Mouse (Mus musculus) heart, embryonic 12.5 days (tissue): ENCODE measurements at regions not wholly inside any gene's neighbourhood (a gene's known extent, or its start where the extent isn't known, plus 50 kb on each side); places are given as distances from the start of the nearest gene placed in this dataset.

Source experiments
- ATAC-seq: fragments of 200-750 bp; cut with Nextera tagmentation; 2 replicates; pipeline ENCODE4 v1.8.0; 2017; ENCODE audit warnings: moderate TSS enrichment, moderate library complexity; ENCODE audit not compliant: insufficient number of reproducible peaks, low FRiP score
- H3K27ac ChIP-seq: fragments of 300-500 bp; sonication (generic); 2 replicates; pipeline ENCODE4 v1.5.1; 2016; ENCODE audit warnings: mild to moderate bottlenecking, moderate library complexity; ENCODE audit not compliant: poor library complexity, severe bottlenecking
- H3K27me3 ChIP-seq: fragments of 300-500 bp; sonication (generic); replicated peaks from 2 replicates; pipeline ENCODE4 v1.6.1; 2016; ENCODE audit warnings: mild to moderate bottlenecking, moderate library complexity
- H3K36me3 ChIP-seq: fragments of 300-500 bp; sonication (generic); 2 replicates; pipeline ENCODE4 v1.6.1; 2016; ENCODE audit warnings: mild to moderate bottlenecking, moderate library complexity
- H3K4me1 ChIP-seq: fragments of 300-500 bp; sonication (generic); replicated peaks from 2 replicates; pipeline ENCODE4 v1.6.1; 2016; ENCODE audit warnings: mild to moderate bottlenecking
- H3K4me2 ChIP-seq: fragments of 300-500 bp; sonication (generic); 2 replicates; pipeline ENCODE4 v1.6.1; 2016; ENCODE audit warnings: mild to moderate bottlenecking, moderate library complexity
- H3K4me3 ChIP-seq: fragments of 300-500 bp; sonication (generic); 2 replicates; pipeline ENCODE4 v1.5.1; 2016; ENCODE audit warnings: mild to moderate bottlenecking
- H3K9ac ChIP-seq: fragments of 300-500 bp; sonication (generic); 2 replicates; pipeline ENCODE4 v1.6.1; 2016; ENCODE audit warnings: mild to moderate bottlenecking, moderate library complexity
- H3K9me3 ChIP-seq: fragments of 300-500 bp; sonication (generic); replicated peaks from 2 replicates; pipeline ENCODE4 v1.6.1; 2016; ENCODE audit warnings: mild to moderate bottlenecking, moderate library complexity
- WGBS: fragments of 180-500 bp; shearing (Covaris S2); methylation state at CpG from one replicate; pipeline ENCODE4 v1.1.7; 2016; 5-methylcytosine and 5-hydroxymethylcytosine counted together

DNA sequence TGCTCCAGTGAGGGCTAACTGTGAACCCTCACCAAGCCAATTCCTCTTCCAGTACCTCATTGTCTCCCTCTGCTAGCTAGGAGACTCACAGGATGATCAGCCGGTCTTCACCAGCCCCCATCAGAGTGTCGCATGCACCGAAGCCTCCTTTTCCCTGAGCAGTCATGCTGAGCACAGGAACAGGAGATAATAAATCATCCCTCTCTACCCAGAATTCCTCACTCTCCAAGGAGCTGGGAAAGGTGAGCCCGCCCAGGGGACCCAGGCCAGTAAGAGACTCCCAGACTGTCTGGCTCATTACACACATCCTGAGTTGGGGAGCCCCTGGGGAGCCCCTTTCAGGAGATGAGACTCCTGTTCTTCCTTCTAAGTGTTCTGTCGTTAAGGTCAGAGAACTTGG lies 171.7 kb downstream of the Cartpt start:
- H3K27me3 ChIP-seq, result no peaks in the 10 kb centered on the region
- ATAC-seq, result no peak
- H3K4me2 ChIP-seq, result no peak overlapping the region
- H3K9me3 ChIP-seq, result no peaks in the 10 kb centered on the region
- H3K9ac ChIP-seq, result no peak overlapping the region
- H3K36me3 ChIP-seq, result no peaks in the 10 kb centered on the region
- H3K4me1 ChIP-seq, result peaks cover 8% of the 10 kb centered on the region
- no peak overlapping the region for H3K27ac ChIP-seq
- WGBS, result 63% methylated on average over 5 of the region's 5 CpGs
- H3K4me3 ChIP-seq, result no peak overlapping the region

DNA sequence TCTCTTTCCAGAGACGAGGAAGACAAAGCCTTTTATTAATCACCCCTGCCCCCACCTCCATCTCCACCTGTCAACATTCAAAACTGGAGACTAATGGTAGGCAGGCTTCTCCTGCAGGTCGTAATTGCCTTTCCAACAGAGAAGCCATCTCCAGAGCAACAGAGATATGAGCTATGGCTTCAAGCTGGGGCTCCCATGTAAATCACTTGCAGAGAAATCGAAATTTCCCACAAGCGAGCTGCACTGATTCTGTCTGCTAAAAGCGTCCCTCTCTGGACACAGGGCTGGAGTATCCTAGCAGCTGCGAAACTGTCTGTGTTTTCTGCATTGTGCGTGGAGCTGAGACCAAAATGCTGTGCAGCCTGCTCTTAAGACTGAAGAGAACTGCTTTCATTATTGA lies 176.6 kb downstream of the Cartpt start:
- WGBS, result 44% methylated on average over 7 of the region's 7 CpGs
- H3K4me2 ChIP-seq, result peak overlapping the region; percentile 32; the same call in 1 of the 2 replicates

DNA sequence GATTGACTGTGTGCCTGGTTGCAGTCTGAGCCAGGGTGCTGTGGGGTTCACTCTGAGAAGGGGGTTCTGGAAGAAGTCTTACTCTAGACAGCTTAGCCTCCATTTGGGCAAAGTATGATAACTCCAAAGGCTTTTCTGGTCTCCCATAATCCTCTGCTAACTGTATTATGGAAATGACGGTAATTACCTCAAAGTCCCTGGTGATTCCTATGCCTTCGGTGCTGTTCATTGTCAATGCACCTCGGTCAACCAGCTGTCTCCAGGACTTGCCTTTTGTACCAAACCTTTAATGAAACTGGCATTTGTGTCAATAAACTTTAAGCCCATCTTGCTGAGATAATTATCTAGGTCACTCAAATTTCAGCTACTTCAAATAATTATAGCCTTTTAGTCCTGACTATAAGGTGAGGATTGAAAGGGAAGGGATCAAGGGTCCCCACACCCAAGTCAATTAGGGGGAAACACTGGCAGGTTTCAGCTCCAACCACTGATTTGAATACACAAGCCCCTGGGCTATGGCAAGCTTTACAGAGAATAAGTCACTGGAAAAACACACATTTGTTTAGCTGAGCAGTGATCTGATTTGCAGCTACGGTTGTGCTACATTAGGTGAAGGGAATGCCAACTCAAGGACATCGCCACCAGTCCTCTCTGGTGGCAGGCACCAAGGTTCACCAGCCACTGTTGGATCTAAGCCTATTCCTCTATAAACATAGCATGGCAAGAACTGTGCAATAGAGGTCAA lies 177.5 kb downstream of the Cartpt start:
- Histone ChIP-seq H3K27ac (no peak overlapping the region), H3K36me3 (no peaks in the 10 kb centered on the region), H3K9me3 (no peaks in the 10 kb centered on the region), H3K4me1 (peaks cover 11% of the 10 kb centered on the region; the same call in 1 of the 2 replicates), H3K27me3 (no peaks in the 10 kb centered on the region), H3K4me3 (no peak overlapping the region), H3K9ac (no peak overlapping the region), H3K4me2 (no peak overlapping the region)
- 84% methylated on average over 5 of the region's 5 CpGs for WGBS
- no peak for ATAC-seq

More for the DNA sequence above, 176.6 kb downstream of the Cartpt start:
- no peak overlapping the region for H3K27ac ChIP-seq
- no peaks in the 10 kb centered on the region for H3K36me3 ChIP-seq
- no peaks in the 10 kb centered on the region for H3K27me3 ChIP-seq
- H3K9ac ChIP-seq, result no peak overlapping the region
- peaks cover 14% of the 10 kb centered on the region for H3K4me1 ChIP-seq
- no peak for ATAC-seq
- H3K9me3 ChIP-seq, result no peaks in the 10 kb centered on the region
- H3K4me3 ChIP-seq, result no peak overlapping the region

DNA sequence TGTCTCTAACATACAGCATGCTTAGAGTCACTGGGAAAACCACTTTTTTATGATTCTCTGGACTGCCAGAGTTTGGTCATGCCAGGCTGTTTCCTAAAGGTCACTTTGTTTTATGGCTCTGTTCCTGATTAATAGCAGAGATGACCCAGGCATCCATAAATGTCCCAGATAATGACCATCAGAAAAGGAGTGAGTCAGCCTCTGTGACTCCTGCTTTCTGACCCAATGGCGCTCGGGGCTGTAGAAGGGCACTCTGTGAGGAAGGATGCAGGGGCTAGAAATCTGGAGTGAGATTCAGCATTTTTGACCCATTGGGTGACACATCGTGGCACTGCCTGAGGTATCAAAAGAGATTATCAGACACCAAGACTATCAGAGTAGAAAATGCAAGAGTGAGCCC lies 180.3 kb downstream of the Cartpt start:
- no peak overlapping the region for H3K4me2 ChIP-seq
- WGBS, result 78% methylated on average over 3 of the region's 3 CpGs
- H3K4me1 ChIP-seq, result peaks cover 11% of the 10 kb centered on the region; the same call in 1 of the 2 replicates
- no peak overlapping the region for H3K9ac ChIP-seq
- H3K36me3 ChIP-seq, result no peaks in the 10 kb centered on the region
- no peak overlapping the region for H3K4me3 ChIP-seq
- no peak overlapping the region for H3K27ac ChIP-seq
- H3K27me3 ChIP-seq, result no peaks in the 10 kb centered on the region
- ATAC-seq, result no peak
- H3K9me3 ChIP-seq, result no peaks in the 10 kb centered on the region

DNA sequence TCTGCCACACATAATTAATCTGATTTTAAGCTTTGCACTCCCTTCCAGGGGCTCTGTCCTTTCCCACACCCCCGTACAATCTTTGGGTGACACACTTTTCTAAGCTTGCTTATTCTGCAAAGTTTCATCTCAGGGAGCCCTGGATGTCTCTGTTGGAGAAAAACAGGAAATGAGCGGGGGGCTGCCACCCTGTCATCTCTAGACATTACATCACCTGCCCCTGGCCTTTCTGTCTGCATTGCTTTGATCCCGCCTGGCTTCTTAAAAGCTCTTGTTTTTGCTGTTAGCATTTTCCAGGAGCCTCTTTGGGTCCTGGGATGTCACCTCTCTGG lies 180.2 kb upstream of the Map1b start:
- Histone ChIP-seq H3K27me3 (no peaks in the 10 kb centered on the region), H3K4me1 (peaks cover 15% of the 10 kb centered on the region), H3K9me3 (no peaks in the 10 kb centered on the region), H3K36me3 (no peaks in the 10 kb centered on the region), H3K27ac (0 out of 2 replicates have a peak overlapping the region, but pooled peaks have one; percentile 1), H3K4me2 (no peak overlapping the region), H3K9ac (no peak overlapping the region), H3K4me3 (no peak overlapping the region)
- WGBS, result 33% methylated on average over 3 of the region's 3 CpGs
- no peak for ATAC-seq

DNA sequence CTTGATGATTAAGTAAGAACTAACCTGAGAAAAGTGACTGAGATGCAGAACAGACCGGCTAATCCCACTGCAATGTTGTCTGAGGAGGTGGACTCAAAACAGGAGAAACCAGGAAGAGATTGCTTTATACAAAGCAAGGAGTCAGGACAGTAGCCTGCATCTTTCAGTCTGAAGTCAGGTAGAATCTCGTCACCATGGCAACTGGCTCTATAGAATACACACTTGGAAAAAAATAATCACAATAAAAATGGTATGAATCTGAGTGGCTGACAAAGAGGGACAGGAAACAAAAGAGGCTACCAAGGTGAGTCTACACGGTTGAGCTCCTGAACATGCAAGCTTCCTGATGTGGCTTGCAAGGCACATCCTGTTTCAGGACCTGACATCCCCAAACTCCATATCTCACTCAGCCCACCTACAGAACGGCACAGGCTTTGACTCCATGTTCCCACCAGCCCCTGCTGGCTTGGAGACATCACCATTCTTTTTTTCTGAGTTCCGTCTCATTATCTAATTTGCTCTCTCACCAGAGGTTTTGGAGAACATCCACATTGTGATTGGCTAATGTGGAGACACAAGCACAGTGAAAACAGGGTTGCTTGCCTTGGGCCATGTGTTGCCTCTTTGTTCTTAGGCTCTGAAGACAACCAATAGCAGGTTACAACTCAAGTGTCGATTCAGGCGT lies 179.7 kb upstream of the Map1b start:
- no peak for ATAC-seq
- 59% methylated on average over 7 of the region's 7 CpGs for WGBS
- H3K27ac ChIP-seq, result 0 out of 2 replicates have a peak overlapping the region, but pooled peaks have one; percentile 1

DNA sequence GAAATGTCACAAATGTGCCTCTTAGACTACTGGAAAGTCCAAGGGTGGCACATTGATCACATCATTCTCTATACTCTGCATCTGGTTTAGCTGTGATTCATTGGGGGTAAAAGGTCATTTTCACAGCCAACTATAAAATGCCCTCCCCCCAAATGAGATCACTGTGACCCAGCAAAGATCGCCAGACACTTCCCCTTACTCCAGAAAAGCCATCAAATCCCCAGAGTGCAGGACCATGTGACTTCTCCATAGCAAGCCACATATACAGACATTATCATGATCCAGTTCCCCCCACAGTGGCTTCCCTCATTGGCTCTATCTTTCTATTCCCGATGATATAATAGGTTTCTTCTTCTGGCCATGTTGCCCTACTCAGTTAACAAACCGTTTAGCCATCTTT lies 163.6 kb upstream of the Map1b start:
- no peaks in the 10 kb centered on the region for H3K27me3 ChIP-seq
- H3K27ac ChIP-seq, result peak overlapping the region; percentile 80
- no peak overlapping the region for H3K4me3 ChIP-seq
- no peaks in the 10 kb centered on the region for H3K36me3 ChIP-seq
- WGBS, result 40% methylated on average over 3 of the region's 3 CpGs
- H3K4me1 ChIP-seq, result peaks cover 26% of the 10 kb centered on the region
- H3K4me2 ChIP-seq, result peak overlapping the region; percentile 9; the same call in 1 of the 2 replicates
- H3K9ac ChIP-seq, result no peak overlapping the region
- ATAC-seq, result peak; percentile 79
- peaks cover 4% of the 10 kb centered on the region; the same call in 1 of the 2 replicates for H3K9me3 ChIP-seq

More for the DNA sequence above, 179.7 kb upstream of the Map1b start:
- Histone ChIP-seq H3K4me2 (no peak overlapping the region), H3K9me3 (no peaks in the 10 kb centered on the region), H3K36me3 (no peaks in the 10 kb centered on the region), H3K4me3 (no peak overlapping the region), H3K9ac (no peak overlapping the region), H3K4me1 (peaks cover 10% of the 10 kb centered on the region), H3K27me3 (no peaks in the 10 kb centered on the region)

DNA sequence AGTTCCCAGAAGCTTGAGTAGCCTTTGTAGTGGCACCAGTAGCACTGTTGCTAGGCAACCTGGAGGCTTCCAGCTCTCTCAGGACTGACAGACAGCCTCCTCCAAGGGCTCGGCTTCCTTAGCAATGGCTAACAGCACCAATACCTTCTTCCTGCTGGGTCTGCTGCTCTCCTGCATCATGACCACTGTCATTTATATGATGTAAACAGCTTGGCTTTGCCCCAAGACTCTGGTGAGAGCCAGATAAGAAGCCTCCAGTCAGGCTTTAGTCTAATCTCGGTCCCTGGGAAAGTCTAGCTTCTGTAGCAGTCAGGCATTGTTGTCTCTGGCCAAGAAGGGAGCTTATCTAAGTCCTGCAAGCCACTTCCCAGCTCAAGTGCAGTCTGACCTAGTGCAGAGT lies 163.1 kb upstream of the Map1b start:
- H3K4me2 ChIP-seq, result peak overlapping the region; percentile 9; the same call in 1 of the 2 replicates
- H3K4me1 ChIP-seq, result peaks cover 26% of the 10 kb centered on the region
- WGBS, result 0% methylated on average over 2 of the region's 2 CpGs
- no peak overlapping the region for H3K9ac ChIP-seq
- H3K36me3 ChIP-seq, result no peaks in the 10 kb centered on the region
- H3K9me3 ChIP-seq, result peaks cover 4% of the 10 kb centered on the region; the same call in 1 of the 2 replicates
- no peak overlapping the region for H3K4me3 ChIP-seq
- peak overlapping the region; percentile 80 for H3K27ac ChIP-seq
- H3K27me3 ChIP-seq, result no peaks in the 10 kb centered on the region
- ATAC-seq, result peak; percentile 93

DNA sequence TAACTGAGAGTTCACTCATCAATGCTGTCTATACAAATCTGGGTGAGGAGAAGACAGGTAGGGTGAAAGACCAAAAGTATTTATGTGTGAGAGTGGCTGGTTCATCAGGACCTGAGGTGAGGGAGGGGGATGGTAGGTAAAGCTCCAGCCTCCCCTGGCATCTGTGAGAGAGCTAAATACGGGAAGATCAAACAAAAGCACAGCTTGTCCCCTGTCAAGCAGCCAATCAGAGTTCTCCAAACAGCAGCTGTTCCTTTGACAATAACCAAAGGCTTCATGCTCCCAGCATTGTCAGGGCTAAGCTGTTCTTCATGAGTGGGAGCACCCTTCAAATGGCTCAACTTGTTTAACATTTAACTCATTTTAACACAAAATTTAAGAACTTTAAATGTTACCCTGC lies 160.1 kb upstream of the Map1b start:
- H3K9me3 ChIP-seq, result peaks cover 4% of the 10 kb centered on the region; the same call in 1 of the 2 replicates
- H3K9ac ChIP-seq, result no peak overlapping the region
- H3K27ac ChIP-seq, result no peak overlapping the region
- H3K36me3 ChIP-seq, result no peaks in the 10 kb centered on the region
- no peak overlapping the region for H3K4me3 ChIP-seq
- no peak overlapping the region for H3K4me2 ChIP-seq
- ATAC-seq, result no peak
- H3K4me1 ChIP-seq, result peaks cover 33% of the 10 kb centered on the region
- no peaks in the 10 kb centered on the region for H3K27me3 ChIP-seq
- 15% methylated on average over 1 of the region's 1 CpGs for WGBS

DNA sequence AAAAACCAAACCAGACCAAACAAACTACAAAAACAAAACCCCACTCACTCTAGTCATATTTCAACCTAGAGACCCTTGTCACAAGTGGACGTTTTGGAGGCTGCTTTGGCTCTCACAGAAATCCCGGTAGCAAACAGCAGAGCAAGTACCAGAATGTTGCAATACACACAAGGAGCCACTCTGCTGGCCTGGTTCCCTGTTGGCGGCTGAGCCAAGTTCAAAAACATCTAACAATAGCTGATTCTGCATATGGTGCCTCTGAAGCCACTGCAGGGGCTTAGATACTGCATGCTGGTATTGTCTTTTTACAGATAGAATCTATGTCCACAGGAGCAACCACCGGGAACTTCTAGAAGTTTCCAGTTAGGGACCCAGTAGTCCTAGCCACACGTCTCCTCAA lies 159.6 kb upstream of the Map1b start:
- H3K9me3 ChIP-seq, result peaks cover 4% of the 10 kb centered on the region; the same call in 1 of the 2 replicates
- WGBS, result 60% methylated on average over 5 of the region's 5 CpGs
- ATAC-seq, result no peak
- H3K4me3 ChIP-seq, result no peak overlapping the region
- no peak overlapping the region for H3K9ac ChIP-seq
- H3K4me1 ChIP-seq, result peaks cover 33% of the 10 kb centered on the region
- no peak overlapping the region for H3K4me2 ChIP-seq
- no peaks in the 10 kb centered on the region for H3K36me3 ChIP-seq
- H3K27ac ChIP-seq, result no peak overlapping the region
- no peaks in the 10 kb centered on the region for H3K27me3 ChIP-seq

DNA sequence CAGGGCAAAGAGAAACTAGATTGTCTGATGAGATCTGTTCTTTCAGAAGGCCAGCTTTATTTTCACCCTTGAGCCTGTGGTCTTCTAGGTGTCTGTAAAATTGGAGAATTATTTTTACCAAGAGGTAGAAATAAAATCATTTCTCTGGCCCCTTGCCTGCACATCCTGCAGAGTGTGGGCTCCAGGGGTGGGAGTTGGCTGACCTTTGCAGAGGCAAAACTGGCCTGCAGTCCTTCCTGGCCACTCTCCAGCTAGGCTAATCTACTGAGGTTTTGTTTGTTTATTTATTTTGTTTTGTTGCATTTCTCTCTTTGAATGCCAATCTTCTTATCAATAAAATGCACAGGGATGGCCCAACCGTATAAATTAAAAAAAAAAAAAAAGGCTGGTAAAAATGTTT lies 156.4 kb upstream of the Map1b start:
- no peak overlapping the region for H3K4me3 ChIP-seq
- peaks cover 28% of the 10 kb centered on the region for H3K4me1 ChIP-seq
- WGBS, result 46% methylated on average over 1 of the region's 1 CpGs
- H3K36me3 ChIP-seq, result no peaks in the 10 kb centered on the region
- no peak for ATAC-seq
- H3K9me3 ChIP-seq, result peaks cover 4% of the 10 kb centered on the region; the same call in 1 of the 2 replicates
- H3K27me3 ChIP-seq, result no peaks in the 10 kb centered on the region
- no peak overlapping the region for H3K9ac ChIP-seq
- no peak overlapping the region for H3K4me2 ChIP-seq
- H3K27ac ChIP-seq, result peak overlapping the region; percentile 1; the same call in 1 of the 2 replicates
